Mouse (Mus musculus): Measurements from ENCODE around the gene Hs3st4. TPM values are rescaled to one million over a fixed set of nuclear protein-coding genes. Genes with fewer than 3 reads are reported as not detected.

The Hs3st4 gene
- polyA plus RNA-seq, 2 experiments: not detected

- TF ChIP-seq CTCF (IDR thresholded peaks at IDR 0.05; ENCODE audit: low read depth) (no peak), EP300 (IDR thresholded peaks at IDR 0.05; ENCODE audit: low read depth) (no peak)
- ATAC-seq (ENCODE audit: insufficient read depth): no peak
- WGBS (ENCODE audit: insufficient replicate concordance): 59% methylated on average over 7 of the region's 7 CpGs
- H3K9me3 ChIP-seq (ENCODE audit: control insufficient read depth, low read length): no peaks in the 10 kb centered on the region
- no peak for DNase-seq (ENCODE audit: low read depth in 3 of 3, low spot score in 3 of 3)
- no peaks in the 10 kb centered on the region for H3K27me3 ChIP-seq (ENCODE audit: control insufficient read depth, insufficient read depth, low read length)
- H3K4me2 ChIP-seq (ENCODE audit: low read depth): no peak overlapping the region
- no peak overlapping the region for H3K27ac ChIP-seq
- H3K9ac ChIP-seq (replicated peaks): no peak overlapping the region
- H3K4me1 ChIP-seq (replicated peaks; ENCODE audit: control insufficient read depth in 2 of 2, insufficient read depth in 2 of 2, low read length in 1 of 2): no peaks in the 10 kb centered on the region
- no peak overlapping the region for H3K4me3 ChIP-seq (ENCODE audit: insufficient read depth in 1 of 2, low read depth in 2 of 2, low read length in 2 of 2)
- H3K36me3 ChIP-seq (replicated peaks; ENCODE audit: control insufficient read depth, insufficient read depth, low read depth): no peaks in the 10 kb centered on the region
These were observed 7.2 kb upstream of the Hs3st4 start for GRCm38 (mm10) chr7:123975441-123975840.

GRCm38 (mm10) chr7:123981435-123981834 is 1.2 kb upstream of the Hs3st4 start:
- Histone ChIP-seq H3K9ac (replicated peaks) (no peak overlapping the region), H3K4me2 (ENCODE audit: low read depth) (no peak overlapping the region), H3K4me1 (replicated peaks; ENCODE audit: control insufficient read depth in 2 of 2, insufficient read depth in 2 of 2, low read length in 1 of 2) (no peaks in the 10 kb centered on the region), H3K9me3 (ENCODE audit: control insufficient read depth, low read length) (no peaks in the 10 kb centered on the region), H3K27ac (no peak overlapping the region), H3K27me3 (ENCODE audit: control insufficient read depth, insufficient read depth, low read length) (peaks cover 37% of the 10 kb centered on the region), H3K36me3 (replicated peaks; ENCODE audit: control insufficient read depth, insufficient read depth, low read depth) (no peaks in the 10 kb centered on the region), H3K4me3 (ENCODE audit: insufficient read depth in 1 of 2, low read depth in 2 of 2, low read length in 2 of 2) (no peak overlapping the region)
- TF ChIP-seq CTCF (IDR thresholded peaks at IDR 0.05; ENCODE audit: low read depth) (no peak), EP300 (IDR thresholded peaks at IDR 0.05; ENCODE audit: low read depth) (no peak)
- WGBS (ENCODE audit: insufficient replicate concordance): 40% methylated on average over 7 of the region's 7 CpGs
- ATAC-seq (ENCODE audit: insufficient read depth) (no peak), DNase-seq (ENCODE audit: low read depth in 3 of 3, low spot score in 3 of 3) (no peak)

- ATAC-seq (ENCODE audit: insufficient read depth) (no peak), DNase-seq (ENCODE audit: low read depth in 3 of 3, low spot score in 3 of 3) (no peak)
- Histone ChIP-seq H3K27me3 (ENCODE audit: control insufficient read depth, insufficient read depth, low read length) (peaks cover 37% of the 10 kb centered on the region), H3K4me3 (ENCODE audit: insufficient read depth in 1 of 2, low read depth in 2 of 2, low read length in 2 of 2) (no peak overlapping the region), H3K4me2 (ENCODE audit: low read depth) (no peak overlapping the region), H3K9me3 (ENCODE audit: control insufficient read depth, low read length) (no peaks in the 10 kb centered on the region), H3K27ac (no peak overlapping the region), H3K36me3 (replicated peaks; ENCODE audit: control insufficient read depth, insufficient read depth, low read depth) (no peaks in the 10 kb centered on the region), H3K9ac (replicated peaks) (no peak overlapping the region), H3K4me1 (replicated peaks; ENCODE audit: control insufficient read depth in 2 of 2, insufficient read depth in 2 of 2, low read length in 1 of 2) (no peaks in the 10 kb centered on the region)
- 6% methylated on average over 5 of the region's 5 CpGs for WGBS (ENCODE audit: insufficient replicate concordance)
- no peak for TF ChIP-seq EP300 (IDR thresholded peaks at IDR 0.05; ENCODE audit: low read depth)
- TF ChIP-seq CTCF (IDR thresholded peaks at IDR 0.05; ENCODE audit: low read depth): no peak
These were observed 659 bp upstream of the Hs3st4 start for GRCm38 (mm10) chr7:123982010-123982409.

- Histone ChIP-seq H3K27ac (no peak overlapping the region), H3K4me1 (replicated peaks; ENCODE audit: control insufficient read depth in 2 of 2, insufficient read depth in 2 of 2, low read length in 1 of 2) (no peaks in the 10 kb centered on the region), H3K27me3 (ENCODE audit: control insufficient read depth, insufficient read depth, low read length) (peaks cover 37% of the 10 kb centered on the region), H3K4me3 (ENCODE audit: insufficient read depth in 1 of 2, low read depth in 2 of 2, low read length in 2 of 2) (no peak overlapping the region), H3K36me3 (replicated peaks; ENCODE audit: control insufficient read depth, insufficient read depth, low read depth) (no peaks in the 10 kb centered on the region), H3K9ac (replicated peaks) (no peak overlapping the region), H3K9me3 (ENCODE audit: control insufficient read depth, low read length) (no peaks in the 10 kb centered on the region), H3K4me2 (ENCODE audit: low read depth) (no peak overlapping the region)
- ATAC-seq (ENCODE audit: insufficient read depth) (no peak), DNase-seq (ENCODE audit: low read depth in 3 of 3, low spot score in 3 of 3) (no peak)
- WGBS (ENCODE audit: insufficient replicate concordance): 4% methylated on average over 78 of the region's 97 CpGs
- TF ChIP-seq CTCF (IDR thresholded peaks at IDR 0.05; ENCODE audit: low read depth) (no peak), EP300 (IDR thresholded peaks at IDR 0.05; ENCODE audit: low read depth) (no peak)
These were observed 743 bp downstream of the Hs3st4 start for GRCm38 (mm10) chr7:123983177-123984046.

GRCm38 (mm10) chr7:123992121-123992520 is 9.5 kb downstream of the Hs3st4 start:
- Histone ChIP-seq H3K4me1 (replicated peaks; ENCODE audit: control insufficient read depth in 2 of 2, insufficient read depth in 2 of 2, low read length in 1 of 2) (no peaks in the 10 kb centered on the region), H3K9me3 (ENCODE audit: control insufficient read depth, low read length) (no peaks in the 10 kb centered on the region), H3K4me3 (ENCODE audit: insufficient read depth in 1 of 2, low read depth in 2 of 2, low read length in 2 of 2) (no peak overlapping the region), H3K27ac (no peak overlapping the region), H3K36me3 (replicated peaks; ENCODE audit: control insufficient read depth, insufficient read depth, low read depth) (no peaks in the 10 kb centered on the region), H3K9ac (replicated peaks) (no peak overlapping the region), H3K4me2 (ENCODE audit: low read depth) (no peak overlapping the region), H3K27me3 (ENCODE audit: control insufficient read depth, insufficient read depth, low read length) (no peaks in the 10 kb centered on the region)
- no peak for DNase-seq (ENCODE audit: low read depth in 3 of 3, low spot score in 3 of 3)
- no peak for ATAC-seq (ENCODE audit: insufficient read depth)
- TF ChIP-seq CTCF (IDR thresholded peaks at IDR 0.05; ENCODE audit: low read depth) (no peak), EP300 (IDR thresholded peaks at IDR 0.05; ENCODE audit: low read depth) (no peak)
- 64% methylated on average over 3 of the region's 3 CpGs for WGBS (ENCODE audit: insufficient replicate concordance)

Measured in liver, embryonic 14.5 days (tissue).